17 mouse cellular contexts compared by ENCODE assay signal in the genomic region with DNA sequence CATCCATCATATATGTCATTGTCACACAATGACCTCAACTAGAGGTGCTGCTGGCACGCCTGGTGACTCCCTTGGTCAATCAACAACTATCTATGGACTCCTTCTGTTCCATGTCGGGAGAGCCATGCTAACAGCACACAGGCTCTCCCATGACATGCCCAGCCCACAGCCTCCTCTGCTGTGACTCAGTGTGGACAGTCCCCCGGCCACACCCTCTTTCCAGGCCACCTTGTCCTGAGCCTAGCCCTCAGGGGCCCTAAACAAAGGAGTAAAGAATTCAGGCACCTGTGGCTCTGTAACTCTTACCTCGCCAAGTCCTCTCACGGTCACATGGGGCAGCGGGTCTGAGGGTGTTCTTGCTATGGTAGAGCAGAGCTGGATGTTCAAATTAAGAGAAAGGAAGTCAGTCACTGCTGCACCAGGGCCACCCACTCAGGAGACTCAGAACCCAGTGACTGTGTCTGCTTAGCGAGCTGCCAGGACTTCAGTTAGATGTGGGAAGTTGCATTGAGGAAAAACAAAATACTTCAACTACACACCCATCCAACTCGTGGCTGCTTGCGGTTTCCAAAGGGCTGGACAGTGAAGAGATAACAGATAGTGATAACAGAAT. TPM values are rescaled to one million over a fixed set of nuclear protein-coding genes. Genes with fewer than 3 reads are reported as not detected.
DNase-seq lines count a peak whose midpoint lies in the region; ATAC-seq and TF ChIP-seq lines count a peak whose summit lies in the region.
"Had no signal": no experiment of that assay in that cellular context is flagged by ENCODE, and none has a peak within 500 bp of the region (broad histone marks: within the 10 kb centered on the region; RNA-seq: fewer than 3 reads in every experiment).

No protein-coding gene starts in this region.

- H3K9me3 ChIP-seq in kidney, embryonic 16.5 days (ENCODE audit: low read length), result no peaks in the 10 kb centered on the region
- no peaks in the 10 kb centered on the region for H3K9me3 ChIP-seq in embryonic facial prominence, embryonic 15.5 days (replicated peaks)
- H3K9me3 ChIP-seq in limb, embryonic 10.5 days (replicated peaks), result no peaks in the 10 kb centered on the region
- no peaks in the 10 kb centered on the region for H3K9me3 ChIP-seq in stomach, embryonic 15.5 days
- no peaks in the 10 kb centered on the region for H3K9me3 ChIP-seq in forebrain, postnatal 0 days (ENCODE audit: low read length)
- H3K9me3 ChIP-seq: forebrain, embryonic 10.5 days; heart, embryonic 13.5 days; hindbrain, embryonic 15.5 days; neural tube, embryonic 13.5 days had no signal

- ATAC-seq in kidney, embryonic 16.5 days (ENCODE audit: low FRiP score, low TSS enrichment), result 0 out of 2 replicates have a peak, but pooled peaks have one; percentile 13
- no peak for ATAC-seq in embryonic facial prominence, embryonic 15.5 days (ENCODE audit: insufficient number of reproducible peaks, low FRiP score, low TSS enrichment, low read depth)
- peak; percentile 54; the same call in 1 of the 2 replicates for ATAC-seq in stomach, embryonic 15.5 days (ENCODE audit: insufficient read depth, low FRiP score, low read depth)
- ATAC-seq in forebrain, postnatal 0 days, result no peak

- WGBS in kidney, embryonic 16.5 days, result 68% methylated on average over 9 of the region's 9 CpGs
- 78% methylated on average over 9 of the region's 9 CpGs for WGBS in embryonic facial prominence, embryonic 15.5 days
- WGBS in limb, embryonic 10.5 days, result 79% methylated on average over 9 of the region's 9 CpGs
- WGBS in stomach, embryonic 15.5 days, result 59% methylated on average over 9 of the region's 9 CpGs
- WGBS in forebrain, postnatal 0 days, result 84% methylated on average over 9 of the region's 9 CpGs

- H3K4me2 ChIP-seq in kidney, embryonic 16.5 days (replicated peaks; ENCODE audit: low read depth, low read length), result peak overlapping the region; percentile 63
- H3K4me2 ChIP-seq in embryonic facial prominence, embryonic 15.5 days (replicated peaks), result peak overlapping the region; percentile 73; the same call in 1 of the 2 replicates
- peak overlapping the region; percentile 78 for H3K4me2 ChIP-seq in stomach, embryonic 15.5 days
- no peak overlapping the region for H3K4me2 ChIP-seq in forebrain, postnatal 0 days (ENCODE audit: low read depth)

- H3K9ac ChIP-seq in kidney, embryonic 16.5 days (replicated peaks; ENCODE audit: low read length), result no peak overlapping the region
- H3K9ac ChIP-seq in embryonic facial prominence, embryonic 15.5 days, result no peak overlapping the region
- H3K9ac ChIP-seq in stomach, embryonic 15.5 days, result no peak overlapping the region
- H3K9ac ChIP-seq in forebrain, postnatal 0 days, result no peak overlapping the region
- H3K9ac ChIP-seq: hindbrain, embryonic 15.5 days had no signal

- no peak overlapping the region for H3K4me3 ChIP-seq in kidney, embryonic 16.5 days (ENCODE audit: low read length)
- H3K4me3 ChIP-seq in embryonic facial prominence, embryonic 15.5 days (replicated peaks), result no peak overlapping the region
- 0 out of 2 replicates have a peak overlapping the region, but pooled peaks have one; percentile 64 for H3K4me3 ChIP-seq in limb, embryonic 10.5 days
- peak overlapping the region; percentile 47 for H3K4me3 ChIP-seq in stomach, embryonic 15.5 days (replicated peaks)
- no peak overlapping the region for H3K4me3 ChIP-seq in forebrain, postnatal 0 days (ENCODE audit: low read depth, low read length)
- H3K4me3 ChIP-seq: hindbrain, embryonic 15.5 days had no signal

- no peak for DNase-seq in kidney, adult 9 months
- no peak for DNase-seq in limb, embryonic 10.5 days (ENCODE audit: low spot score)
- no peak for DNase-seq in spleen, postnatal 10 days (ENCODE audit: low spot score in 2 of 2)
- DNase-seq in forebrain, postnatal 0 days, result no peak
- DNase-seq: adrenal gland, postnatal 25 days; cerebellum, adult 8-10 months; heart, postnatal 36 days; kidney, adult 2 months; layer of hippocampus, adult 9-11 months; thymus, postnatal 4 days had no signal

- H3K36me3 ChIP-seq in kidney, embryonic 16.5 days (ENCODE audit: insufficient read depth, low read length), result no peaks in the 10 kb centered on the region
- H3K36me3 ChIP-seq in embryonic facial prominence, embryonic 15.5 days, result no peaks in the 10 kb centered on the region
- no peaks in the 10 kb centered on the region for H3K36me3 ChIP-seq in limb, embryonic 10.5 days
- no peaks in the 10 kb centered on the region for H3K36me3 ChIP-seq in stomach, embryonic 15.5 days
- no peaks in the 10 kb centered on the region for H3K36me3 ChIP-seq in forebrain, postnatal 0 days (ENCODE audit: insufficient read depth)
- H3K36me3 ChIP-seq: forebrain, embryonic 10.5 days; heart, embryonic 13.5 days; hindbrain, embryonic 15.5 days; neural tube, embryonic 13.5 days had no signal

- TF ChIP-seq CTCF in forebrain, postnatal 0 days (IDR thresholded peaks at IDR 0.05; ENCODE audit: low read depth), result no peak

- peak overlapping the region; percentile 7; the same call in 1 of the 2 replicates for H3K27ac ChIP-seq in kidney, embryonic 16.5 days (ENCODE audit: low read length)
- H3K27ac ChIP-seq in embryonic facial prominence, embryonic 15.5 days (replicated peaks), result no peak overlapping the region
- H3K27ac ChIP-seq in limb, embryonic 10.5 days, result no peak overlapping the region; the same call in 1 of the 2 replicates
- H3K27ac ChIP-seq in stomach, embryonic 15.5 days, result peak overlapping the region; percentile 67
- H3K27ac ChIP-seq in forebrain, postnatal 0 days (ENCODE audit: low read depth, low read length), result no peak overlapping the region
- H3K27ac ChIP-seq: heart, embryonic 13.5 days; hindbrain, embryonic 15.5 days; neural tube, embryonic 13.5 days had no signal

- peaks cover 29% of the 10 kb centered on the region for H3K4me1 ChIP-seq in kidney, embryonic 16.5 days (ENCODE audit: insufficient read depth, low read length)
- H3K4me1 ChIP-seq in embryonic facial prominence, embryonic 15.5 days, result peaks cover 22% of the 10 kb centered on the region
- peaks cover 42% of the 10 kb centered on the region for H3K4me1 ChIP-seq in limb, embryonic 10.5 days
- H3K4me1 ChIP-seq in stomach, embryonic 15.5 days, result peaks cover 21% of the 10 kb centered on the region
- H3K4me1 ChIP-seq in forebrain, postnatal 0 days (ENCODE audit: insufficient read depth), result no peaks in the 10 kb centered on the region

- H3K27me3 ChIP-seq in kidney, embryonic 16.5 days (ENCODE audit: insufficient read depth, low read length), result no peaks in the 10 kb centered on the region
- no peaks in the 10 kb centered on the region for H3K27me3 ChIP-seq in embryonic facial prominence, embryonic 15.5 days
- peaks cover 14% of the 10 kb centered on the region for H3K27me3 ChIP-seq in limb, embryonic 10.5 days (ENCODE audit: low read depth, poor library complexity, severe bottlenecking)
- H3K27me3 ChIP-seq in stomach, embryonic 15.5 days (replicated peaks), result no peaks in the 10 kb centered on the region
- H3K27me3 ChIP-seq in forebrain, postnatal 0 days (ENCODE audit: insufficient read depth, low read length), result peaks cover 9% of the 10 kb centered on the region

RNA-seq across cellular contexts. Expression of a gene that starts 1.5 kb away (rescaled TPM):
- polyA plus RNA-seq in kidney, embryonic 16.5 days (2015; fragmentation: Nextera tagmentation; extraction: Ambion mirVana), result 53.7 and 56.3 TPM in 2 replicates
- 17.1 and 19.0 TPM in 2 replicates for polyA plus RNA-seq in embryonic facial prominence, embryonic 15.5 days (2015; fragmentation: Nextera tagmentation; extraction: Ambion mirVana)
- 19.5 and 26.3 TPM in 2 replicates for polyA plus RNA-seq in limb, embryonic 10.5 days (2016; fragmentation: Nextera tagmentation; extraction: Ambion mirVana)
- polyA plus RNA-seq in stomach, embryonic 15.5 days (2015; fragmentation: Nextera tagmentation; extraction: Ambion mirVana), result 31.6 and 33.6 TPM in 2 replicates
- 3.3 and 6.5 TPM in 2 replicates for total RNA-seq in forebrain, postnatal 0 days (2014; rRNA removed)
- 2.7 and 3.8 TPM in 2 replicates for polyA plus RNA-seq in forebrain, postnatal 0 days (2015; fragmentation: Nextera tagmentation; extraction: Ambion mirVana)

RNA-seq across cellular contexts. Expression of a gene that starts 39.2 kb away (rescaled TPM):
- polyA plus RNA-seq in kidney, embryonic 16.5 days (2015; fragmentation: Nextera tagmentation; extraction: Ambion mirVana), result 25.3 and 26.9 TPM in 2 replicates
- polyA plus RNA-seq in embryonic facial prominence, embryonic 15.5 days (2015; fragmentation: Nextera tagmentation; extraction: Ambion mirVana), result 48.7 and 49.1 TPM in 2 replicates
- 11.2 and 14.3 TPM in 2 replicates for polyA plus RNA-seq in limb, embryonic 10.5 days (2016; fragmentation: Nextera tagmentation; extraction: Ambion mirVana)
- 39.4 and 50.5 TPM in 2 replicates for polyA plus RNA-seq in stomach, embryonic 15.5 days (2015; fragmentation: Nextera tagmentation; extraction: Ambion mirVana)
- total RNA-seq in forebrain, postnatal 0 days (2014; rRNA removed), result 9.6 and 16.1 TPM in 2 replicates
- polyA plus RNA-seq in forebrain, postnatal 0 days (2015; fragmentation: Nextera tagmentation; extraction: Ambion mirVana), result 8.2 and 11.3 TPM in 2 replicates

RNA-seq across cellular contexts. Expression of a gene that starts 48.2 kb away (rescaled TPM):
- 6.1 and 7.7 TPM in 2 replicates for polyA plus RNA-seq in kidney, embryonic 16.5 days (2015; fragmentation: Nextera tagmentation; extraction: Ambion mirVana)
- 1.4 and 3.5 TPM in 2 replicates for polyA plus RNA-seq in embryonic facial prominence, embryonic 15.5 days (2015; fragmentation: Nextera tagmentation; extraction: Ambion mirVana)
- 0.63 and 1.0 TPM in 2 replicates for polyA plus RNA-seq in limb, embryonic 10.5 days (2016; fragmentation: Nextera tagmentation; extraction: Ambion mirVana)
- polyA plus RNA-seq in stomach, embryonic 15.5 days (2015; fragmentation: Nextera tagmentation; extraction: Ambion mirVana), result 0.85 and 0.89 TPM in 2 replicates
- 0.85 and 2.0 TPM in 2 replicates for total RNA-seq in forebrain, postnatal 0 days (2014; rRNA removed)
- 0.40 and 0.42 TPM in 2 replicates for polyA plus RNA-seq in forebrain, postnatal 0 days (2015; fragmentation: Nextera tagmentation; extraction: Ambion mirVana)

Comparison
In these comparisons a context has a peak if more than half of its experiments do, and no peak if none do; other contexts are left out.
1. ATAC-seq: peak in kidney, embryonic 16.5 days (single experiment) and stomach, embryonic 15.5 days (single experiment); none in embryonic facial prominence, embryonic 15.5 days (single experiment) and forebrain, postnatal 0 days (single experiment).
2. H3K27ac ChIP-seq: peak in kidney, embryonic 16.5 days (single experiment) and stomach, embryonic 15.5 days (single experiment); none in embryonic facial prominence, embryonic 15.5 days (single experiment), limb, embryonic 10.5 days (single experiment) and forebrain, postnatal 0 days (single experiment).
3. H3K4me3 ChIP-seq: peak in limb, embryonic 10.5 days (single experiment) and stomach, embryonic 15.5 days (single experiment); none in kidney, embryonic 16.5 days (single experiment), embryonic facial prominence, embryonic 15.5 days (single experiment) and forebrain, postnatal 0 days (single experiment).